Mouse (Mus musculus): ENCODE results near the gene Tti1.
"Not testable (repeated sequence)": the region's sequence is repeated elsewhere in the genome, so short reads cannot be mapped to it uniquely, and the experiment has no call there.

The Tti1 gene

DNA sequence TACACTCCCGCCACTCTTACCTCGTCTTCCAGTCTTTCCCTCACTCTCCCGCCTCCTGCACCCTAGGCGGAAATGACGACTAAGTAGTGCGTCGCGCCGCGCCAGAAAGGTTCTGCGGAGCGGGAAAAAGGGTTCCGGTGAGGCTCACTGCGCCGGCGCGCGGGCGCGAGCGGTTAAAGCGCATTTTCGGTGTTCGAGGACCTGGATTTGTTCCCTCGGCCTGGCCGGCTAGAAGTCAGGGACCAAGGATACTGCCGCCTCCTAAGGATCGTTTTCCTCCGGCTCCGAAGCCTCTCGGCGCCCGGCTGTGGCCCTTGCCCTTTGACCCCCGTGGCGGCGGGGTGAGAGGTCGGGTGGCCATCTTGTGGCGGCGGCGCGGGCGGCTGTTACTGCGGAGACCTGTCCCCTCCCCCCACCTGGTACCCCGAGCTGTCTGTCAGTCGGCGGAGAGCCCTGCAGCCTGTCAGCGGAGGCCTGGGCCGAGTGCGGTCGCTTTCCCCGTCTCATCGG is at the start of gene Tti1, which contains the start of gene Rprd1b:
TSS of gene Tti1 (minus strand) at position 80 of the 510 bp plus-strand sequence.
TSS of gene Rprd1b (plus strand) at position 144 of the 510 bp plus-strand sequence.
- peak; percentile 91 for DNase-seq (ENCODE audit: low spot score)

DNA sequence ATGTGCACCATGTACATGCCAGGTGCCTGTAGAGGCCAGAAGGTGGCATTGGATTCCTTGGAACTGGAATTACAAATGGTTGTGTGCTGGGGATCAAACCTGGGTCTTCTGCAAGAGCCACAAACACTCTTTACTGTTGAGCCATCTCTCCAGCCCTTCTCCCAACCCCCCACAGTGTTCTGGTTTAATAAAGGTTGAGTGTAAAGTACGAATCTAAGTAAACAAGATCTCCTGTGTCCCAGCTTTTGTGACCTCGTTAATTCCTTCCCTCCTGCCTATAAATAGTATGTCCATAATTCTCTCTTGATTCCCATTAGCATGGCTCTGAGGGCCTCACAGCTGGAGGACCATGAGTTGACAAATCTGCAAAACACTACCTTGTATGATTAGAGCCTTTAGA is 49.7 kb upstream of the Tti1 start:
- DNase-seq (ENCODE audit: low spot score) = no peak

DNA sequence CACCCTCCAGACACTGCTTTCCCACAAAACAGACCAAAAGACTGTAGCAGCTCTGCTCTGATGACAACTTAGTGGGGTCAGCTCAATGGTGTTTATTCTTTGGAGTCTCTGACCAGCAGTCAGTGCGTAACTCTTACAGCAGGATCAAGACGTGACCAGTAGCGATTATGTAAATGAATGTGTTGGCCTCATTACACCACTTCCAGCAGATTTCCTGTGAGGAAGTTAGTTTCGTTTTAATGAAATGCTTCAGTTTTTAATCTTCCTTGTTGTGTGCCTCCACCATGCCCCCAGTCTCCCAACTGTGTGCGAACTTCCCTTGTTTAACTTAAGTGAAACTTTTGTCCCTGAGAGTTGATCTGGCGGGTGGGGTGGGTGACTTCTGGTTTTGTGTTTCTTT is 48.5 kb upstream of the Tti1 start:
- no peak for DNase-seq (ENCODE audit: low spot score)

DNA sequence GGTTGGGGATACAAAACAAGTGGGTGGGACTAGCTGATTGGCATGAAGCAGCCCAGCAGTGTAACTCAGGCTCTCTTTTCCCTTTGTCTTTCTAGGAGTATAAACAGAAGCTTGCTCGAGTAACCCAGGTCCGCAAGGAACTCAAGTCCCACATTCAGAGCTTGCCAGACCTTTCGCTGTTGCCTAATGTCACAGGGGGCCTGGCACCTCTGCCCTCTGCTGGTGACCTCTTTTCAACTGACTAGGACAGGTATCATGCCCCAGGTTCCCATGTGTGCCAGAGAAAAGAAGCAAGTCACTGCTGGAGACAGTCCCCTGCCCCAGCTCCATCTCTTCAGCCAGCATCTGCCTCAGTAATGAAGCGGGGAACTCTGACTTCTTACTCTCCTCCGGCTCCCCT is 46.6 kb upstream of the Tti1 start:
- DNase-seq (ENCODE audit: low spot score) = no peak

GRCm38 (mm10) chr2:158071633-158071995 is 43.4 kb upstream of the Tti1 start:
- DNase-seq (ENCODE audit: low spot score) = no peak

DNA sequence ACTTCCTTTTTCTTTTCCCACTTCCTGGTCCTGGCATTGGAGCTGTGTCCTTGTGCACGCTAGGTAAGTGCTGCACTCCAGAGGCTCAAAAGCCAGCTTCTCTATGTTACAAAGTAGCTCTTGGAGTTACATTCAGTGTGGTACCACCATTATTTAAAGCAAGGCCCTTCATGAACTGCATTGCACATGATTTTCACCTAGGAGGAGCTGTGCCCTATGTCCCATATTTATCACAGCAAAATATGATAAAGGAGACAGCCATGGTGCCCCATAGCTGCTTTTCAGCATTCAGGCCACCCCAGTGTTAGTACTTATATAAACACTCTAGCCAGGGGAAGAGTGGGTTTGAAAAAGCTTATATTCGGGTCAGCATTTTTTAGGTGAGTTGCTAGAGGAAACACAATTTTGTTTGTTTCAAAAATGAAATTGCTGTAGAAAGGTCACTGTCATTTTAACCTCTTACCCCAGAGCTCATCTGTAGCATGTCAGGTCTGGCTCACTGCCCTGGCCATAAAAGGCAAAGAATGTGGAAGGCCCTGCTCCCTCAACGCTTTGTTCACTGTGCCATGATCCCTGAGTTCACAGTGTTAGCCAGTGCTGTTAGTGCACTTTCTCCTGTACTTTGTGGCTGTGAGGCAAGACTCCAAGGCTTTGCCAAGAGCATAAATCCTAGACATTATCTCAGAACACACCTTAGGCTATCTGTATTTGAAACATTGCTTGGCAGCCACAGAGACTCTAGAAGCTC is 42.8 kb upstream of the Tti1 start:
- no peak for DNase-seq (ENCODE audit: low spot score)

DNA sequence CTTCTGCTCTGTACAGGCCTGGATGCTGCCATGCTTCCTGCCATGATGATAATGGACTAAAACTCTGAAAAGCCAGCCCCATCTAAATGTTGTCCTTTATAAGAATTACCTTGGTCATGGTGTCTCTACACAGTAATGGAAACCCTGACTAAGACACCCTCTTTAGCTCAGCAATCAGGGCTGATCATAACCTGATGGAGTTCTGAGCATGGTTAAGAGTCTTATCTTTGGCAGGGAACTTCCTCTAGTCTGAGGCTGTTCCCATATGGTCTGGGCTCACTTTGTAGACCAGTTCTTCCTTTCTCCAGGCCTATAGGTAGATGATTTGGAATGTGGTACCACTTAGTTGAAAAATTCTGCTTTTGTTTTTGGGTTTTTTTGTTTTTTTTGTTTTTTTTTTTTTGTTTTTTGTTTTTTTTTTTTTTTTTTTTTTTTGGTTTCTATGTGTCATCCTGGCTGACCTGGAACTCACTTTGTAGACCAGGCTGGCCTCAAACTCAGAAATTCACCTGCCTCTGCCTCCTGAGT is 40.3 kb upstream of the Tti1 start:
- no peak for DNase-seq (ENCODE audit: low spot score)

- no peak for DNase-seq (ENCODE audit: low spot score)
Observed at GRCm38 (mm10) chr2:158067260-158067824, 39.1 kb upstream of the Tti1 start.

GRCm38 (mm10) chr2:158066456-158066855 is 38.2 kb upstream of the Tti1 start:
- DNase-seq (ENCODE audit: low spot score) = no peak

DNA sequence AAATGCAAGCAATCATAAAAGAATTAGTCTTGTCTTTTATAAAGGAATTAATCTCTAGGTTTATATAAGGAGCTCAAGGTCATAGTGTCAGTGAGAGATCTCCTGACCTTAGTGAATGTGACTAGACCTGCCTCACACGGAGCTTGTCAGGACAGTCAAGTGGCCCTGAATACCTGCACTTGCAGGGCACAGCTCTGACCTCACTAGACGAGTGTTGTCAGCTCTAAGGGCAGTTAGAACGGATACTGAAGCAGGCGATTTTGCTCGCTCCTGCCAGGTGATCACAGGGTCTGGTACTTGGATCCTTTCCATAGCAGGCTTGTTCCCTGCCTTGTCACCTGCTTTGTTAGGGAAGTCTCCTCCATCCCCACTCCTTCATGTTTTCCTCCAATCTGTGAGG is 36.8 kb upstream of the Tti1 start:
- no peak for DNase-seq (ENCODE audit: low spot score)

DNA sequence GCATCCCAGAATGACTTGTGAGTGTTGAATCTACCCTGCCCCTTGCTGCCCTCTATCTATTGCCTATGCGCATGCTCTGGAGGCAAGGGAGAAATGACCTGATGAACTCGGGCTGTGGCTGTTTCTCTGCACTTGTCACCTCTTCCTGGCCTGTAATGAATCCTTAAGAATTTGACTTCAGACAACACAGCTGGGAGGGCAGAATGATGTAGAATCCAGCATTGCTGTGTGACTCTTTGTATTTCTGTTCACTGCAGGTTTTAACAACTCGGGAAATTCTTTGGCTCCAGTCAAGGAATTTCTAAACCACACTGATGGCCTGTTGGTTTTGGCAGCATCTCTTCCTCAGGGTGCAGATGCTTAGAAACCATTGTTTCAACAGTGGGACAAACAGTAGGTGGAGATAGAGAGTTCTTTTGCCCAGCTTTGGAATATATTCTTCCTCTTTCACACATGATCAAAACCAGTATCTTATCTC is 36.4 kb upstream of the Tti1 start:
- DNase-seq (ENCODE audit: low spot score) = no peak

DNA sequence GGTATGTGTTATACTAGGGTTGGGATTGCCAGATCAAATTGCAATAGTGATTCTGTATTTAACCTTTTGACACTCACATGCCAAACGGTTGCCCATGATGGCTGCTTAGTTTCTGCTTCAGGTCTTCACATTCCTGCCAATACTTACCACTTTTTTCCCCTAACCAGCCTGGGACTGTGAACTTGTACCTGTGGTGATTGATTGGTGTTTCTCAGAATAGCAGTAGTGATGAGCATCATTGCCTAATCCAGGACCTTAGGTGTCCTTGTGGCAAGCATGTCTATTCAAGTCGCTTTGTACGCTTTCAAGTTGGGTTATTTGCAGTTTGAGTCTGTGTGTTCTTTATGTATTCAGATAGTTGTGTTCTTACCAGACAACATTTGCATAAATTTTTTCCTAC is 34.8 kb upstream of the Tti1 start:
- no peak for DNase-seq (ENCODE audit: low spot score)

- DNase-seq (ENCODE audit: low spot score) = no peak
Observed at GRCm38 (mm10) chr2:158059666-158060105, 31.5 kb upstream of the Tti1 start.

DNA sequence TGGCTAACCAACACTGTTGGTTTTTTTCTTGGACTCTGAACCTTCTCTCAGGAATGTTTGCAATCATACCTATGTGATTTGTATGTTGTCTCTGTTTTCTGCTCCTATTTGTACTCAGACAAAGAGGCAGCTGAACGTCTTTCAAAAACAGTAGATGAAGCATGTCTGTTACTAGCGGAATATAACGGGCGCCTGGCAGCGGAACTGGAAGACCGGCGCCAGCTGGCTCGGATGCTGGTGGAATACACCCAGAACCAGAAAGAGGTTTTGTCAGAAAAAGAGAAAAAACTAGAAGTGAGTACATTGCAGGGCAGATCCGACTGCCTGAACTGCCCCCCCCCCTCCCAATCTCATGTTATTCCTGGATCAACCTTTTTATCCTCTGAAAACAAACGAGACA is 30.3 kb upstream of the Tti1 start:
- no peak for DNase-seq (ENCODE audit: low spot score)

DNA sequence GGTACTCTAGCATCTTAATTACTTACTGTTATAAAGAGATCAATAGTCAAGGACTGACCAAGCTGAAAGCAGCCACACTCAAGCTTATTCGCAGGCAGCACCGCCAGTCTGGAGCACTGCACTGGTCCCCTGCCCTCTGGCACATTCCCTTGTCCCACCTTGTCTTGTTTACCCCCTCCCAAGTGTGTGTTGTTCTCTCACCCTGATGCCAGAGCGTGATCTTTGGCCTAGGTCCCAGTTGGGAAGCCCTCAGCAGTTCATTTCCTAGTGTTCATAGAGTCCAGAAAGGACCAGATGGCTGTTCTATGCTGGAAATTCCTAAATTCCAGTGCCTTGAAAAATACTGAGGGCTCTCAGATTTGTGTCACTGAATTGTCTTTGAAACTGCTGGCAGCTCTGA is 28.8 kb upstream of the Tti1 start:
- DNase-seq (ENCODE audit: low spot score) = no peak

GRCm38 (mm10) chr2:158055383-158055782 is 27.1 kb upstream of the Tti1 start:
- DNase-seq (ENCODE audit: low spot score) = not testable (repeated sequence)

DNA sequence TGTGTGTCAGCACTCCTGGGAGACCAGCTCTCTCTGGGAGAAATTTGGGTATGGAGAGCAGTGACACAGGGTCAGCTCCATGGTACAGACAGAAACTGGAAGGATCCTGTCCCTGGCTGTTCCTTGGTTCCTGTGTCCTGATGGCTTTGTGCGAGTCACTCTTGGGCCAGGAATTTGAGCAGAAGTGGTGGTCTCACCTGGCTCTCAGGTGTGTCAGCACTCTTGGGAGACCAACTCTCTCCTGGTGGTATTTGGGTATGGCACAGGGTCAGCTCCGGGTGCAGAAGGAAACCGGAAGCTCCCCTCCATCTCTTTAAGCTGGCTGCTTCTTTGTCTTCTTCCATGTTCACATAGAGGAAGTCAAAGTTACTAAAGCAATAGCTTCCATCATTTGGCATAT is 26.4 kb upstream of the Tti1 start:
- no peak for DNase-seq (ENCODE audit: low spot score)

GRCm38 (mm10) chr2:158050116-158050515 is 21.9 kb upstream of the Tti1 start:
- no peak for DNase-seq (ENCODE audit: low spot score)

DNA sequence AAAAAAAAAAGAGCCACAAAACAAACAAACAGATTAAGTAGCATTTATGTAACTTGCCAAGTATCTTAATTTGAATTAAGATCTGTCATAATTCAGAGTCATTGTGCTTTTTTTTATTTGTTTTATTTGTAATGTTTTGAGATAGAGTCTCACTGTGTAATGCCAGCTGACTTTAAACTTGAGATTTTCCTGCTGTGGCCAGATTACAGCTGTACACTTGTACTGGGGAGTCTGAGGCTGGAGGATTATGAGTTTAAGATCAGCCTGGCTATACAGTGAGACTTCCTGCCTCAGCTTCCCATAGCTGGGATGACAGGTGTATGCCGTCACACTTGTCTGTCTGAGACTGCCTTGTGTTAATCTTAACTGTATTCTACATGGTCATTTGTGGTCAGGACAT is 20.5 kb upstream of the Tti1 start:
- DNase-seq (ENCODE audit: low spot score) = no peak

DNA sequence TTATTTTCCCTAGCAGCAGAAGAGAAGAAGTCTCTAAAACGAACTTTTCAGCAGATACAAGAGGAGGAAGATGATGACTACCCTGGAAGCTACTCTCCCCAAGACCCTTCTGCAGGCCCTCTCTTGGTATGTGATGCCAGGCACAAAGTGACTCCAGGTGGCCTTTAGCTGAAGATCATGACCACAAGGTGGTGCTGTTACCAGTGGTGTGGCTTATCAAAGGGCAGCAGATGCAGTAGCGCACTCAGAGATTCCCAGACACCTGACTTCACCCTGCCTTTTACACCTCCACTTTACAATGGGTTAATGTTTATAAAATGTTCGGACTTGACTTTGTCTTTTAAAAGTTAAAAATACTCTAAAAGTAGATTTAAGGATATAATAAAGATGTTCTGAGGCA is 19.7 kb upstream of the Tti1 start:
- peak; percentile 55 for DNase-seq (ENCODE audit: low spot score)

DNA sequence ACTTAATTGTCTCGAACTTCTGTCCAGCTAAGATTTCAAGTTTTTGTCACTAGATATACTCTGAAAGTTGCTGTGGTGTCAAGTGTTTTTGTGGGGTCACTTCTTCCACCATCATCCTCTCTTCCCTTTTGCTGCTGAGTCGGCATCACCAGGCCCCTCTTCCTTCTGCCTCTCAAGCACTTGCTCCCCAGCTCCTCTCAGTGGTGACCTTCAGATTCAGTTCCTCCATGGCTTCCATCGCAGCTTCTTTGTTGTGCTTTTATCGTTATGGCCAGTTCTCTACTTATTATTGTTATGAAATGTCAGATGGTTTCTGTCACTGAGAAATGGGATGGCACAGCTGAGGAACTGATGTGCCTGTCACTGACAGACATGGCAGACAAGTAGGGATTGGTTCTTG is 18.0 kb upstream of the Tti1 start:
- DNase-seq (ENCODE audit: low spot score) = no peak

DNA sequence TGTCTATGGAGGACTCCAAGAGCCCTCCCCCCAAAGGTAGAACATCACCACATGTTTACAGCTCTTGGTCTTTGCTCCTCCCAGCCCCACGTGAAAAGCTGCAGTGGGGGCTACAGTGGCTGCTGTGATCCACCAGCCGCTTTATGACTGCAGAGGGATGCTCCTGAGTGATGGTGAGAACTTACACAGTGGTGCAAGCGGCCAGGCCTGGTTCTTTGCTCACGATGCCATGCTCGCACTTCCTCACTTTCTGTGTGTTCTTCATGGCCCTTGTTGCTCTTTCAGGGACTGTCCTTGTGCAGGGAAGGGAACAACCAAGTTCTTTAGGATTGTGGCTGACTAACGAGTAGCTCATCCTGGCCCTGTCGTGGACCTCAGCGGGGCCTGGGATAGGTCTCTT is 15.3 kb upstream of the Tti1 start:
- DNase-seq (ENCODE audit: low spot score) = no peak

DNA sequence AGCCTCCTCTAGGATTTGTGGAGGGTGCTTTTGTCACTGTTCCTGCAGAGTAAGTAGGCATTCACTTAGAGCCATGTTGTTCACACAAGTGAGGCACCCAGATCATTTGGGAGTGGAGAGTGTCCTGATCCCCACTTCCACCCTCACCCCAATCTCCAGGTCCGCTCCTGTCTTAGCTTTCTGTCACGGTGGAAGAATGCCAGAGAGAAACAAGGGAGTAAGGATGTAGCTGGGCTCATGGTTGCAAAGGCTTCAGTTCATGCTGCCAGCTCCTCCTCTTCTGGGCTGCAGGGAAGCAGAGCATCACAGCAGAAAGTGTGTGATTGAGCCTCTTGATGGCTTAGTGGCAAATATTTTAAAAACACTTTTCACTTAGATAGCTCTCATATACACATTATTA is 12.2 kb upstream of the Tti1 start:
- DNase-seq (ENCODE audit: low spot score) = no peak
